Mouse (Mus musculus): ENCODE data around the gene 6030408B16Rik.

- TF ChIP-seq GATA1 (IDR thresholded peaks at IDR 0.05; ENCODE audit: low read length) (no peak), TAL1 (IDR thresholded peaks at IDR 0.05; ENCODE audit: low read length) (no peak)
Measured at GRCm38 (mm10) chr15:101246231-101247154, 46.5 kb upstream of the 6030408B16Rik start.

Data from erythroblast, embryonic 14.5 days (primary cell).